Mouse (Mus musculus): ENCODE data around the gene Bpifa6.

The Bpifa6 gene

GRCm38 (mm10) chr2:154038932-154039331, 64.2 kb downstream of the Bpifa6 start:
- peak; percentile 22 for DNase-seq (ENCODE audit: low spot score)

DNA sequence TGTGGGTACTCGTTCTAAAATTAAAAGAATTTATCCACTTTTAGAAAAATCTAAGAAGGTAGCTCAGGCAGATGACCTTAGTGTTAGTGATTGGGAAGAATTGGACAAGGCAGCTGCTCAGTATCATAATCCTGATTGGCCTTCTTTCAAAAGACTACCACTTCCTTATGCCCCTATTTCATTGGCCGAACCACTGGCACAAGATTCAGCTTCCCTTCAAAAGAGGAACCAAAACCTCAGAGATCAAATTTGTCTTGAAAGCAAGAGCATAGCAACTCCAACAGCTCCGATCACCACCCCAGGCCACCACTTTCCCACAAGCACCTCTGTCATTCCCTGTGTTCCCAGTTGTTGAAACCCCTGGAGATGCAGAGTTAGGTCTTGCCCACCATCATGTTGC, 70.0 kb downstream of the Bpifa6 start:
- DNase-seq (ENCODE audit: low spot score): no peak

All from ovary, postnatal 14 days (tissue).